Mouse (Mus musculus): ENCODE measurements at regions not wholly inside any gene's neighbourhood (a gene's known extent, or its start where the extent isn't known, plus 50 kb on each side); places are given as distances from the start of the nearest gene placed in this dataset.

DNA sequence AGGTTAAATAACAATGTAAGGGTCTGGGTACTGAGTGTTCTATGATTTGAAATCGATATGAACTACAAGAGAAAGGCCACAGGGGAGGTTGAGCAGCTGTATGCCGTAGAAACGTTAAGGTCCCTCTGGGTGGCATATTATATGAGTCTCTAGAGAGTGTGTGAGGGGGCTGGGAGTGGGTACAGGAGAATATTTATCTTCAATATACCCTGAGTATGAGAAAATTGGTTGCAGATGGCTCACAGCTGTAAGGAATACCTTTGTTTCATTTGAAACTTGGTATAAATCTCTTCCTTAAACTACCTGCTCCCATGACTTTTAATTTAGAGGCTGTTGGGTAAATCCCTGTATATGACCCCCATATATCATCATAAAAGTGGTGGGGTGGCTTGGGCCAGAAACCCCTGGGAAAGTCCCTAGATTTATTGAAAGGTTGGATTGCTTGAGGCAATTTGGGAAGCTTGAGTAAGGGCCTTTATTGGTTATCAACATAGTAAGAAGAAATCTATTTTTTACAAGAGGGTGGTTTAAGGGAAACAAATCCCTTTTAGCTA, 128.7 kb upstream of the Prkg2 start:
- DNase-seq = no peak

DNA sequence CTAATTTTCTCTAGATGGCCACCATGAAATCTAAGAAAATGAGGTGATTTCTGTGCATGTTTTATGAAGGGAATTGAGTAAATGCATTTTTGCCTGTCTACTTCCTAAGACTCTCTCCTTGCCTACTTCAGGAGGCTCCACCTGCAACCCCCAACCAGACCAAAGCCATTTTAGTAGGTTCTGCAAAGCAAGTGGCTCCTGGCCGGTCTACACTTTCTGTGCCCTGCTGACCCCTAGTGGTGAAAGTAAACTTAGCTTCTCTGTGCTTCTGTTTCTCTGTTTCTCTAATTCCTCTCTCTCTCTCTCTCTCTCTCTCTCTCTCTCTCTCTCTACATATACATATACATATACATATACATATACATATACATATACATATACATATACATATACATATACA, 120.8 kb upstream of the Prkg2 start:
- DNase-seq = peak; percentile 54

DNA sequence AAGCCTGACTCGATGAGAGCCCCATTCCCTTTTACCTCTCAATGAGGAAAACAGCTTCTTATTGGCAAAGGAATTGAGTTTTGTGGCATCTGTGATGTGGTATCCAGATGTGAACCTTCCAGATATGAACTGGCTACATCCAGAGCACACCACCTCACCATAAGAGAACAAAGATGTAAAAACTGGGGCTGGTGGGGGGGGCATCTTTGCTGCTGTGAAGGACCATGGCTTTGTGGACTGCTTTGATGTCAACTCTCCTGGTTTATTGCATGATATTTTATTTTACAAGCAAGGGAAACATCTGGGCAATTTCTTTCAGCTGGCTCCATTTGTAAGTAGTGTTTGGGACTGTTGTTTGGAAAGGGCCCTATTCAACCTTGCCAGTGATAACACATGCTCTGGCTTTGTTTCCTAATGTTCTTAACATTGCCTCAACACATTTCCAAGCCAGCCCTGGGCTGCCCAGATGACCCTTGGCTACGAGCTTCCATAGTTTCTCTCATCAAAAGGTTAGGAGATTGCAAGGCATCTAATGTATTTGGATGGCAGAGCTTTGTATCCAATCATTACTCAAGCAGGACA, 116.2 kb upstream of the Prkg2 start:
- DNase-seq = no peak

DNA sequence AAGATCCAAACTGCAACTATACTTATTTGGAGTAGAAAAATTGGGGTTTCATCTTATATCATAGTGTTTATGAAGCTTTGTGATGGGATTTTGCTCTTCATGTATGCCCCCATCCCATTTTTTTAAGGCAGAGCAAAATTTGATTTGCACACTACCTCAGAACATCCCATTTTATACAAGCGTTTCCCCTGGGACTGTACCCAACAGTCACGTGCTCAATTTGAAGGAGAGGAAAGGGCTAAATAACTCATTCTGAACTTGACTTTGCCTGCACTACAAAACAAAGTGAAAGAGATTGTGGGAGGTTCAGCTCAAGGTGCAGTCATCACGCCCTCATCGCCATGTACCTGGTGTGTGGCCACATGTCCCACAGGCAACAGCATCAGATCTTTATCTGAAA, 115.1 kb upstream of the Prkg2 start:
- no peak for DNase-seq

DNA sequence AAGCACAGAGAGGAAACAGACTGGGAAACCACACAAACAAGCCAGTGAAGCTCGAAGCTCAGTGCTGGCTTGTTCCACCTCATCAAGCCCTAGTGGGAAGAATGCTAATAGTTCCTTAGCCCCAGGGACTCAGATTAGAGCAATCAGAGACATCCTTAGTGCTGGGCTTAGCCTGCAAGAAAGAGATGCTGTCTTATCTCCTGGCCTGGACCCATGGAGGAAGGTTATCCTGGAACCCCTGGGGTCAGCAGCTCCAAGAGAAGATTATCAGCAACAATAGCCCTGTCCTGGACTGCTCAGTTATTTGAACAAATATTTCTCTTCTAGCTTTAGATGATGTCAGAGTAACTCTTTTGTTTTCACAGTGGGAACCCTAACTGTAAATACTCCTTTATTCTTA, 112.8 kb upstream of the Prkg2 start:
- DNase-seq = no peak

DNA sequence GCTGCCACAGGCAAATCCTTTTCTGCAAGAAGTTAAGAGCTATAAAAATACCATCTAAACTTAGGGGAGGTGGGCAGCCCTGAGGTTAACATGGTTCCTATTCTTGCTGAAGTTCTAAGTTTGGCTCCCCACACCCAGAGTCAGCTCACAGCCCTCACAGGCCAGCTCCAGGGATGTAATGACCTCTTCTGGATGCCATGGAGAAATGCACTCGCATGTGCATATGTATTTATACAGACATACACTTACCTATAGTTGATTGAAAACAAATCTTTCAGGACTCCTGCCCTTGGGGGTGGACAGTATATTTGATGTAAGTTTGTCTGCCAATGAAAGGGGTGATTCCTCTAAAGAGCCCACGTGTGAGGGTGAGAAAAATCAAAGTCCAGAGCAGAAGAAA, 95.5 kb upstream of the Prkg2 start:
- no peak for DNase-seq

DNA sequence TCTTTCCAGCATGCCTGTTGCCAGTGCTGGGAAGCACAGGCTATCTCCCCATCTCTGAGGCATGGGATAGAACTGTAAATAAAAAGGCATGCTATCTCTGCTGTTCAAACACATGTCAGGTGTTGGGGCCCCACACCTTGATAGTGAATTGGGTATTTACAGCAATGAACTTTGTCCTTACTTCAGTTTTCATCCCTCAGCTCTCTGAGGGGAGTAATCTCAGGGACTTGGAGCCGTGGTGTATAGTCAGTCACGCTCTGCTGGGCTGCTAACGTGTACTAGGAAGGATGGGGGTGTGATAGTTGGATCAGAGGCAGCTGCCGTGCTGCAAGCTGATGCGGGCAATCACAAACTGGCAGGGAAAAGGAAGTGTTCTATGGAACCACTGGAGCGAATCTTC, 91.5 kb upstream of the Prkg2 start:
- DNase-seq = no peak

DNA sequence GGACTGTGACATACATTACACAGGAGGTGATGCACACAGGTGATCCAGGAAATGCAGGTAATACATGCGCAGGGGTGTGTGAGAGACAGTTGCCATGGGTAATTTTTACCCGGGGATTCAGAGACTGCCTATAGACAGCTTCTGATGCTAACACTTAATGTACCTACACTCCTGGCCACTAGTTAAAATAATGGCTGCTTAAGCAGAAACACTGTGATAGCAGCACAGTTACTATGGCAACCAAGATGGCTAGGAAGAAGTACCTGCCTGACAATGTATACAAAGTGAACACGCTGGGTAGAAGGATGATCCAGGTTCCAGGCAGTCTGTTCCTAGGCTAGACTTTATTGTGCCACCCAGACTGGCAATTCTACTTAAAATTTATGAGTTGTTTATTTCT, 88.3 kb upstream of the Prkg2 start:
- DNase-seq = no peak

DNA sequence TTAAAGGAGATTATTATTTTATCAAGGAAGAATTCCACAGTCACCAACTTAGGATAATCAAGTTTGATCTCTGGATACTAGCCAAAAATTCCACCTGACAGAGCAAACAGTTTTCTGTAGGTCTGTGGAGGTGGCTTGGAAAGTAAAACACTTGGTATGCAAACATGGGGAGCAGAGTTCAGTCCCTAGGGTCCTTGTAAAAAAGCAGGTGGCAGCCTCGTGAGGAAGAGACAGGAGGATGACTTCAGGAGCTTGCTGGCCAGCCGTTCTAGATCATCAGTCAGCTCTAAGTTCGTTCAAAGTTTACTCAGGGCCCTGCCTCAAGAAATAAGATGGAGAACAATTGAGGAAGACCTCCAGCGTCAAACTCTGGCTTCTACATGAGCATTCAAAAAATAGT, 74.6 kb upstream of the Prkg2 start:
- DNase-seq = no peak

DNA sequence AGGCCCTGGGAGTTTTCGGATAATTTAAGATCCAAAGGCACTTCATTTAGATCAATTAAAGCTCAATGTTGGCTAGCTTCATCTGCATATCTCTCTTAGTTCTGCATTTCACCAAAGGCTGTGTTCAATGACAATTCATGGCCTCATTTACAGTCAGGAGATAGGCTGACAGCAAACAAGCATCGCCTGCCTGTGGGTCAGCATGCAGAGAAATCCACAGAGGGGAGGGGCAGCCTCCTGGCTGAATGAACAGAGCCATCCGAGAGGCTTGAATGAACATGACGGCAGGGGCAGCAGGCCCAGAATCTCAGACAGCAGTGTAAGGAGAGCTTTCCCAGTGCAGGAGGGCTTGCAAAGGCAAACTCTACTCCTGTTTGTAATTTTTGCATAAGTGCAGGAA, 74.1 kb upstream of the Prkg2 start:
- no peak for DNase-seq

DNA sequence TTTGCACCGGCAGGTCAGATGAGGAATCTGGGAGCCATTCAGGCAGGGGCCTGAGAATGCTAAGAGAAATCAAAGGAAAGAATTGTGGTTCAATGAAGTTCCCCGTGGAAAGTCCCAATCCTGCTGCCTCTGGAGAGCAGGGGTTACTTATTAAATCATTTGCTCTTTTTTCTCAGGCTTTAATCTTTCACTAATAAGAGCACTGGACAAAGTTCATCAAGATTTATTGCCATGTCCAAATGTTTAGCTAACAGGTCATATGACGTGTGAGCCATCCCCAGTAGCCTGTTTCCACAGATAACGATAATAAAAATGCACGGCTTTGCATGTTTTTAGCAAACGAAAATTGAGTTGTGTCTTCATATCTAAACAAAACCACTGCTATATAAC, 62.6 kb upstream of the Prkg2 start:
- DNase-seq = no peak

DNA sequence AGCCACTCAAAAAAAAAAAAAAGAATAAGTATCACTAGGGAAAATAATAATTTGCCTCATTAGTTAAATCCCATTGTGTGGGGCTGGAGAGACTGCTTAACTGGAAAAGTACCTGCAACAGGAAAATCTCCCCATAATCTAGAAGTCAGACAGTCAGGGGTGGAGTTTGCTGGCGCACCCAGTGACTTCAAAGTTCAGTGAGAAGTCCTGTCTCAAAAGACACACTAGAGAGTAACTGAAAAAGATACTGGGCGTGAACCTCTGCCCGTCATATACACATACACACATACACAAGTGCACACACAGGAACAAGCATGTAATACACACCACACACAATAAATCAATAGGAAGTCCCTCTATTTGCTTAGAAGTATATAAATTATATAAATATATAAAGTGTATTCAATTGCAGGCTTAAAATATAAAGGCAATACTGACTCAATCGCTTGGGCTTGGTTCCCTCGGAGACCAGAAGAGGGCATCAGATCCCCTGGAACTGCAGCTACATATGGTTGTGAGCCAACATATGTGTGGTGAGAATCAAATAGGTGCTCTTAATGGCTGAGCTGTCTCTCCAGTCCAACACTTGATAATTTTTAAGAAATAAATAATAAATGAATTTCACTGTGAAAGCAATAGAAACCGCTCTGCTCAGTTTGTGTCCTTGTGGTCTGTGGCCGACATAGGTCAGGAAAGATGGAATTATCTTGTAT, 62.0 kb upstream of the Prkg2 start:
- DNase-seq = no peak

Data from adrenal gland, postnatal 14 days (tissue).